Mouse (Mus musculus) liver, embryonic 15.5 days (tissue): ENCODE measurements around the gene Nudt8. TPM values are rescaled to one million over a fixed set of nuclear protein-coding genes. Genes with fewer than 3 reads are reported as not detected.
A peak's percentile ranks its signal among the peaks of the same experiment; 100 is the strongest.
"Not testable (repeated sequence)": the region's sequence is repeated elsewhere in the genome, so short reads cannot be mapped to it uniquely, and the experiment has no call there.

ENCODE experiments used
- ATAC-seq: fragments of 200-750 bp; cut with Nextera tagmentation; 2 replicates; pipeline ENCODE4 v1.8.0; 2017; ENCODE audit warnings: moderate number of reproducible peaks, mild to moderate bottlenecking, moderate library complexity; ENCODE audit not compliant: insufficient read depth
- H3K27ac ChIP-seq: fragments of 300-500 bp; sonication (generic); replicated peaks from 2 replicates; pipeline ENCODE4 v1.5.1; 2015; ENCODE audit warnings: mild to moderate bottlenecking, inconsistent platforms
- H3K27me3 ChIP-seq: fragments of 300-500 bp; sonication (generic); 2 replicates; pipeline ENCODE4 v1.6.1; 2015; ENCODE audit warnings: mild to moderate bottlenecking, inconsistent platforms
- H3K36me3 ChIP-seq: fragments of 300-500 bp; sonication (generic); replicated peaks from 2 replicates; pipeline ENCODE4 v1.6.1; 2015; ENCODE audit warnings: moderate library complexity, mild to moderate bottlenecking, inconsistent platforms
- H3K4me1 ChIP-seq: fragments of 300-500 bp; sonication (generic); replicated peaks from 2 replicates; pipeline ENCODE4 v1.6.1; 2015; ENCODE audit warnings: inconsistent platforms
- H3K4me2 ChIP-seq: fragments of 300-500 bp; sonication (generic); 2 replicates; pipeline ENCODE4 v1.6.1; 2015; ENCODE audit warnings: moderate library complexity, mild to moderate bottlenecking, inconsistent platforms
- H3K4me3 ChIP-seq: fragments of 300-500 bp; sonication (generic); replicated peaks from 2 replicates; pipeline ENCODE4 v1.5.1; 2015; ENCODE audit warnings: mild to moderate bottlenecking, inconsistent platforms
- H3K9ac ChIP-seq: fragments of 300-500 bp; sonication (generic); 2 replicates; pipeline ENCODE4 v1.6.1; 2015; ENCODE audit warnings: moderate library complexity, mild to moderate bottlenecking, inconsistent platforms
- H3K9me3 ChIP-seq: fragments of 300-500 bp; sonication (generic); replicated peaks from 2 replicates; pipeline ENCODE4 v1.6.1; 2016; ENCODE audit warnings: inconsistent platforms
- WGBS: fragments of 180-500 bp; shearing (Covaris S2); methylation state at CpG from one replicate; pipeline ENCODE4 v1.1.7; 2015; ENCODE audit warnings: mixed read lengths; ENCODE audit not compliant: insufficient replicate concordance; 5-methylcytosine and 5-hydroxymethylcytosine counted together
- polyA plus RNA-seq: library from polyadenylated mRNA; unstranded; fragments of >200 nt; fragmentation: Nextera tagmentation; extraction: Ambion mirVana; gene quantifications from 2 replicates; pipeline ENCODE4 v1.2.1, GENCODE M21; 2015

Nudt8 gene
- polyA plus RNA-seq, 1 experiment from 2014 or later: 13.3 TPM

- peak overlapping the region; percentile 71 for H3K9ac ChIP-seq
- peaks cover 42% of the 10 kb centered on the region for H3K4me1 ChIP-seq
- WGBS: 21% methylated on average over 7 of the region's 8 CpGs
- H3K4me3 ChIP-seq: peak overlapping the region; percentile 65
- not testable (repeated sequence) for H3K27me3 ChIP-seq, H3K9me3 ChIP-seq, H3K36me3 ChIP-seq, ATAC-seq
- H3K4me2 ChIP-seq: peak overlapping the region; percentile 83
- peak overlapping the region; percentile 66 for H3K27ac ChIP-seq
Measured at GRCm38 (mm10) chr19:4037154-4037787, 36.9 kb downstream of the Nudt8 start.

GRCm38 (mm10) chr19:4037788-4038232, 37.4 kb downstream of the Nudt8 start, which contains the start of gene Gstp1:
Gene Gstp1, minus strand, starts transcription at chr19:4037985.
- H3K27me3 ChIP-seq: no peaks in the 10 kb centered on the region
- WGBS: 0% methylated on average over 26 of the region's 26 CpGs
- H3K9me3 ChIP-seq: no peaks in the 10 kb centered on the region
- peak within 1 kb of the TSS; percentile 65 for H3K4me3 ChIP-seq
- peak within 1 kb of the TSS; percentile 66 for H3K27ac ChIP-seq
- H3K36me3 ChIP-seq: 0 out of 2 replicates have a peak, but pooled peaks cover 5% of the 10 kb centered on the region
- peaks cover 41% of the 10 kb centered on the region for H3K4me1 ChIP-seq
- peak within 1 kb of the TSS; percentile 83 for H3K4me2 ChIP-seq
- ATAC-seq: peak; percentile 66
- H3K9ac ChIP-seq: peak within 1 kb of the TSS; percentile 71

- not testable (repeated sequence) for H3K9me3 ChIP-seq, H3K9ac ChIP-seq, H3K4me3 ChIP-seq, H3K27ac ChIP-seq, ATAC-seq, H3K36me3 ChIP-seq, H3K4me2 ChIP-seq, H3K27me3 ChIP-seq
- H3K4me1 ChIP-seq: peaks cover 48% of the 10 kb centered on the region
- 79% methylated on average over 5 of the region's 5 CpGs for WGBS
Measured at GRCm38 (mm10) chr19:4040941-4041340, 40.6 kb downstream of the Nudt8 start.

GRCm38 (mm10) chr19:4041500-4041899, 41.1 kb downstream of the Nudt8 start:
- H3K27me3 ChIP-seq, H3K9me3 ChIP-seq, ATAC-seq, H3K27ac ChIP-seq, H3K4me2 ChIP-seq, H3K9ac ChIP-seq, H3K36me3 ChIP-seq, H3K4me3 ChIP-seq: not testable (repeated sequence)
- peaks cover 48% of the 10 kb centered on the region for H3K4me1 ChIP-seq
- WGBS: 66% methylated on average over 4 of the region's 4 CpGs

- Histone ChIP-seq H3K9ac (no peak overlapping the region), H3K9me3 (no peaks in the 10 kb centered on the region), H3K27me3 (no peaks in the 10 kb centered on the region), H3K27ac (no peak overlapping the region), H3K36me3 (no peaks in the 10 kb centered on the region), H3K4me3 (no peak overlapping the region), H3K4me2 (no peak overlapping the region), H3K4me1 (peaks cover 51% of the 10 kb centered on the region)
- 66% methylated on average over 14 of the region's 14 CpGs for WGBS
- no peak for ATAC-seq
Measured at GRCm38 (mm10) chr19:4042124-4042523, 41.7 kb downstream of the Nudt8 start.

- Histone ChIP-seq H3K4me1 (peaks cover 48% of the 10 kb centered on the region), H3K27ac (peak overlapping the region; percentile 61; the same call in 1 of the 2 replicates)
- H3K4me3 ChIP-seq, ATAC-seq, H3K4me2 ChIP-seq, H3K27me3 ChIP-seq, H3K36me3 ChIP-seq, H3K9me3 ChIP-seq, H3K9ac ChIP-seq: not testable (repeated sequence)
- 42% methylated on average over 5 of the region's 5 CpGs for WGBS
Measured at GRCm38 (mm10) chr19:4044109-4044508, 43.7 kb downstream of the Nudt8 start.

GRCm38 (mm10) chr19:4045966-4046865, 45.8 kb downstream of the Nudt8 start, which contains the start of gene Gstp2:
Gene Gstp2, minus strand, starts transcription at chr19:4046023.
- 49% methylated on average over 16 of the region's 16 CpGs for WGBS
- Histone ChIP-seq H3K36me3 (no peaks in the 10 kb centered on the region), H3K27ac (peak within 1 kb of the TSS; percentile 96), H3K4me3 (peak within 1 kb of the TSS; percentile 30), H3K27me3 (no peaks in the 10 kb centered on the region), H3K4me1 (peaks cover 48% of the 10 kb centered on the region), H3K9ac (peak within 1 kb of the TSS; percentile 31; the same call in 1 of the 2 replicates), H3K9me3 (no peaks in the 10 kb centered on the region), H3K4me2 (peak within 1 kb of the TSS; percentile 57)
- peak; percentile 79 for ATAC-seq

GRCm38 (mm10) chr19:4046866-4047254, 46.5 kb downstream of the Nudt8 start:
- Histone ChIP-seq H3K9ac (peak overlapping the region; percentile 31; the same call in 1 of the 2 replicates), H3K4me1 (peaks cover 49% of the 10 kb centered on the region), H3K9me3 (no peaks in the 10 kb centered on the region), H3K36me3 (no peaks in the 10 kb centered on the region), H3K4me3 (peak overlapping the region; percentile 30), H3K27ac (peak overlapping the region; percentile 96), H3K4me2 (peak overlapping the region; percentile 57), H3K27me3 (no peaks in the 10 kb centered on the region)
- peak; percentile 74 for ATAC-seq
- 29% methylated on average over 8 of the region's 8 CpGs for WGBS

- Histone ChIP-seq H3K27me3 (no peaks in the 10 kb centered on the region), H3K36me3 (no peaks in the 10 kb centered on the region), H3K4me1 (peaks cover 56% of the 10 kb centered on the region), H3K27ac (no peak overlapping the region), H3K9me3 (no peaks in the 10 kb centered on the region), H3K4me3 (peak overlapping the region; percentile 30; the same call in 1 of the 2 replicates), H3K4me2 (peak overlapping the region; percentile 57; the same call in 1 of the 2 replicates), H3K9ac (no peak overlapping the region)
- ATAC-seq: no peak
- WGBS: 9% methylated on average over 4 of the region's 4 CpGs
Measured at GRCm38 (mm10) chr19:4047859-4048258, 47.5 kb downstream of the Nudt8 start.

GRCm38 (mm10) chr19:4049069-4049468, 48.7 kb downstream of the Nudt8 start:
- not testable (repeated sequence) for H3K9ac ChIP-seq, H3K9me3 ChIP-seq, H3K36me3 ChIP-seq, H3K27me3 ChIP-seq, H3K4me2 ChIP-seq, ATAC-seq, H3K4me3 ChIP-seq, H3K27ac ChIP-seq
- WGBS: 68% methylated on average over 5 of the region's 5 CpGs
- H3K4me1 ChIP-seq: peaks cover 50% of the 10 kb centered on the region

- no peak overlapping the region for H3K4me2 ChIP-seq
Measured at GRCm38 (mm10) chr19:4051016-4051415, 50.6 kb downstream of the Nudt8 start.

More at GRCm38 (mm10) chr19:4051016-4051415, 50.6 kb downstream of the Nudt8 start:
- no peak overlapping the region for H3K4me3 ChIP-seq
- no peaks in the 10 kb centered on the region for H3K9me3 ChIP-seq
- no peaks in the 10 kb centered on the region for H3K36me3 ChIP-seq
- WGBS: 84% methylated on average over 5 of the region's 5 CpGs
- H3K27ac ChIP-seq: no peak overlapping the region
- no peak overlapping the region for H3K9ac ChIP-seq
- no peaks in the 10 kb centered on the region for H3K27me3 ChIP-seq
- no peak for ATAC-seq
- peaks cover 47% of the 10 kb centered on the region for H3K4me1 ChIP-seq
